Mouse (Mus musculus) adrenal gland, adult 8-10 months (tissue): ENCODE measurements around the gene Dnm3. TPM values are rescaled to one million over a fixed set of nuclear protein-coding genes. Genes with fewer than 3 reads are reported as not detected.
"Not testable (repeated sequence)": the region's sequence is repeated elsewhere in the genome, so short reads cannot be mapped to it uniquely, and the experiment has no call there.

Source experiments
- DNase-seq: peaks from one replicate; pipeline ENCODE4 v3.0.0; 2022
- total RNA-seq, 4 experiments: library from RNA; stranded (reverse); gene quantifications; 2 replicates each; pipeline ENCODE4 v1.2.4; 2022

The Dnm3 gene
- total RNA-seq, 4 experiments from 2014 or later: 13.8 to 48.5 (median 27.9) TPM

GRCm38 (mm10) chr1:162425930-162426478 lies 51.8 kb downstream of the Dnm3 start:
- DNase-seq: no peak

DNA sequence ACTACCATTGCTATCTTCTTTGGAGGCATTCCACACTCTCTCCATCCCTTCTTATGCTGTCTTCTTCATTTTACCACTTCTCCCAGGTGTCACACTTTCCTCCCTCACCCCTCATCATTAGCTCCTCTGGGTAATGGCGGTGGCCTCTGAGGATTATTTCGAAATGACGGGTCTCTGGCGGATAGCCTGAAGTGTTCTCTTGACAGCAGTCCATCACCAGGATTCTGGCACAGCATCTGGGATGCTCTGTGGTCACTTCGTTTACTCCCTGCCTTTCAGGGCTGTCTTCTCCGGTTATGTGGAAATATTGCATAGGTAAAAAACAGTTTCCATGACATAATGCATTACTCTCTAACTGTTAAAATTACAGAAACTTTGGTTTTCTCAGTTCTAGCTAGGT lies 55.0 kb downstream of the Dnm3 start:
- DNase-seq: no peak

DNA sequence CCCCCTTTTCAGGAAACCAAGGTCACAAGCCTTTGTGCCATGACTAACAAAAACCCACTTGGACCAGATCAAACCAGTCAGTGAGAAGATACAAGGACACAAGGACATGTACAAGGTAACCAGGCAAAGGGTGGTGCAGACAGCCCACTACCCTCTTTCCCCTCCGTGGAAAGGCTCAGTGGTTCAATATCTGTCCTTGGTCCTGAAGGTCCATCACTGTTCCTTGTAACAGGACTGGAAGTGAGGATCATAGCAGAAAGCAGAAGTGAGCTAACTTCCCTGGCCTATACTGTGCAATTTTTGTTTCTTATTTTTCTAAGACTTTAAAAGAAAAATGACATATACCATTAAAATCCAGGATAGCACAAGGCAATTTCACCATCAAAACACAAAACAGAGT lies 64.0 kb downstream of the Dnm3 start:
- DNase-seq: no peak

DNA sequence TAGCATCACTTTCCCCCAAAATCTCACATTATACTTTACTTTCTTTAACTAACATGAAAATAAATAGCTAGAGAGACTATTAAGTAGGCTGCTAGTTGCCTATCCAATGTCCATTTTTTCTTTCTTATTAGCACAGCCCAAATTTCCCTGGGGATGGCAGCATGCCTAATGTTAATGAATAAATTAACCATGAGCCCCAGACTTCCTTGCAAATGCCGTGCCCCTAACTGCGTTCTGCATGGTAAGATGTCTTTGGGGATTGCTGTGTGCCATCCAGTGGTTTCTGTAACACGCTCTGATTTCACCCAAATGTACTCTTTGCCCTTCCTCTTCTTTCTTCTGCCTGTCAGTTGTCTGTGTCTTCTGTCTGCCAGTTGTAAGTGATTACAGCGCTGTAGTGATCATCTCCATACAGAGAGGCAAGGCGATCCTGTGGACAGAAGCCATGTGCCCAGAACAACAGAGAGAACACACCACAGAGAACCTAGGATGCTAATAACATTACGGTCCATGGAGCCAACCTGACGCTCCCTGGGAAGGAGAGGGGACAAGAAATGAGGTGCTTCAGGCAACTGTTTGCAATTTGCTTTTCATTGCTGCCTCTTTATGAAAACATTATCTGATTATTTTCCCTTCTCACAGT lies 64.9 kb downstream of the Dnm3 start:
- no peak for DNase-seq

DNA sequence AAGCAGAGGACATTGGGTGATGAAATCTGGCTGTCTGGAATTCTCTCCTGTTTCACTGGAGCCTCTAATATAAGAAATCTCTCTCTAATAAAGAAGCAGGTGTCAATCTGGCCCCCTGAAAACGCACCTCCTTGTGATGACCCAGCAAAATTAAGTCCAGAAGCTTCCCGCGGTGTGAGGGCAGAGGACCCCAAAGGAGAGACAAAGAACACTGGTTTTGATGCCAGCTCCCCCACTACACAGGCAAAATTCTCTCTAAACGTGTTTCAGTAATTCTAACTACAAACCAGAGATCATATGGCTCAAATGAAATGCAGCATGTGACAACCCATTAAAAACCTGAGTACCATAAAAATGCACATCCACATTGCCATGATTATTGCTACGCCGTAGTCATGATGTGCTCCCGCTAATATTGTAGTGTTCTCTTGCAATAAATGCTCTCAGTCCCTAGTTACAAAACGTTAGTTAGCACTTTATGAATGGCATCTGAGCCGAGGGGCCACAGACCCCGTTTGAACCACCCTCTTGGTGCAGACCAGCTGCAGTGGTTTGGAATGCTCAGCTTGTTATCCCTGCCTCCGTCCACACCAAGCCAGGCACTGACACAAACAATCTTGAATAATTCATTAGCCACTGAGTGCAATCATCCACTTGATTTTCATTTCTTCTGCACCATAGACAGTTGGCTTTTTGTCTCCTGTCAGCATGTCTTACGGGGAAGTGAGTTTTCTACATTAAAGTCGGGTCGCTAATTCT lies 67.4 kb downstream of the Dnm3 start:
- DNase-seq: no peak

DNA sequence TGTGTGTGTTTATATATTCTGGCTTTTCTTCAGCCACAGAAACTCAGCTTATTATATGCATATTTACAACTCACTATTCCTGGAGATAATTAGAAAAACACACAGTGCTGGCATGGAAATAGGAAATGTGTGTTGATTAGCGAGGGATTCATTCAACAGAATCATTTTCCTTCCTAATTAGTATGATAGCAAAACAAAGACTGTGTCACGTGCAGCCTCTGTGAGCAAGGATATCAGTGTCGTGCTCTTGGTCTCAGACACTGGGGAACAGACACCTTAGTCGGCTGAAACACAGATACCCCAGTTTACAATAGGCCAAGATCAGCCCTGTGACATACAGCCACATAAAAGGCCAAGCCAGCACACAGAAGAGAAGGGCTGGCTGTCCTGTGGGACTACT lies 83.3 kb downstream of the Dnm3 start:
- no peak for DNase-seq

GRCm38 (mm10) chr1:162388442-162389165 lies 89.2 kb downstream of the Dnm3 start:
- no peak for DNase-seq

DNA sequence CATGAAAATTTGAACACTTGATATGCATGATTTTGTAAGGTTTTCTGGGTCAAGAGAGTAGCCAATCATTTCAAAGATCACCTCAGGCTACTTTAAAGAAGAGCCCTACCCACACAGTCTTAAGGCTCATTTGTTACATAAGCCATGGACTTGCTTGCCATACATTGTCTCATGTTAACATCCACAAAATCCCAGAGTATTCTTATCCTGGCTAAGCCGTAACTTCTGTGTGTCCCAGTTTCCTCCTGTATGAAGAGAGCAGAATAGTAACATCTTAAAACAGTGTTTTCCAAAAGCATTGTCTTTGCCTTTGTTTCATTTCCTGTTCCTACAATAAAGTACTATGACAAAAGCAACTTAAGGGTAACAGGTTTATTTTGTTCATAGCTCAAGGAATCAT lies 104.8 kb downstream of the Dnm3 start:
- not testable (repeated sequence) for DNase-seq

GRCm38 (mm10) chr1:162369726-162370125 lies 108.1 kb downstream of the Dnm3 start:
- DNase-seq: peak; percentile 65

GRCm38 (mm10) chr1:162361978-162362377 lies 115.9 kb downstream of the Dnm3 start:
- DNase-seq: no peak

DNA sequence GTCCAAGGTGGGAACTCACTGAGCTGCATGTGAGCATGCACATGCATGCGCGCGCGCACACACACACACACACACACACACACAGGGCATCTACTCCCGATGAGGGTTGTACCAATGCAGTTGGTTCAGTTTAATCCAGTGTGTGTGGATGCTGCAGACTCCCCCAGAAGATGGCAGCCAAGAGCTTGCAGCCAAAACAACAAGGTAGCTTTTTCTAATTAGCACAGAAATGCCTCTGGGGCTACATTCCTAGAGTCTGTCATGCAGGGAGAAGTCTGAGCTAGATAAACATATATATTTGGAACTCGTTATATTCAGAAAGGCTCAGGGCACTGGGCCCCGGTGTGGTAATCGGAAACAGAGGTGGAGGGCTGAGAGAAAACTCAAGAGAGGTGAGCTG lies 118.6 kb downstream of the Dnm3 start:
- DNase-seq: peak; percentile 23

GRCm38 (mm10) chr1:162358036-162358435 lies 119.8 kb downstream of the Dnm3 start:
- DNase-seq: peak; percentile 15

DNA sequence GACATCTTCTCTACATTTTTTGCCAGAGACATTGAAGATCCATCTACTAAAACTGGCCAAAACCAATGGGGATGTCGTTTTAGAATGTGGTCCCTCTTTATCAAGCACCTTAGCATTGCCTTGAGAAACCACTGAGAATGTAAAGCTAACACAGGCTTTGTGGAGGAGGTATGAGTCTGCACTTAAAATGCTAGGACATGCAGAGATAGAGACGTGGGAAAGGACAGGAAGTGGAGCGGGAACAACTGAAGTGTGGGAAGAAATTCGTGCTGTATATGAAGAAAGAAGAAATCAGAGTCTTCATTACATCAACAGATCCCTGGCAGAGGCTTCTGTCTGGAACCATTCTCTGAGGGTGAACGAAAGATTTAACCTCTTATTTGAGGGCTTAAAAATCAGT lies 121.4 kb downstream of the Dnm3 start:
- DNase-seq: no peak

DNA sequence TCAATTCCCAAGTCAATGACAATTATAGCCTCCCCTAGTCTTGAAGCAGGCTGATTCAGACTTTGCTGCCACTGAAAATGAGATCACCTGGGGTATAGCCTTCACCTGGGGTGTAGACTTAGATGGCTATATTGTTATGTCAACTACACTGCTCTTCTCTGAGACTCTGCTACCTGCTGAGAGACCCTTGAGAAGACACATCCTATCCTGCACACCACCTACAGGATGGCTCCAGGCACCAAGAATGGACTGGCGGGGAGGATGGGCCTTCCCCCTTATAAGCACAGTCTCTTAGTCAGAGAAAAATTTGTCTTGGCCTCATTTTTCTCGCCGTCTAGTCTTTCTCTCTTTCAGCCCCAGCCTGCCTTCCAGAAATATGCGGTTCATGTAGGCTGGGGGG lies 123.1 kb downstream of the Dnm3 start:
- DNase-seq: no peak

DNA sequence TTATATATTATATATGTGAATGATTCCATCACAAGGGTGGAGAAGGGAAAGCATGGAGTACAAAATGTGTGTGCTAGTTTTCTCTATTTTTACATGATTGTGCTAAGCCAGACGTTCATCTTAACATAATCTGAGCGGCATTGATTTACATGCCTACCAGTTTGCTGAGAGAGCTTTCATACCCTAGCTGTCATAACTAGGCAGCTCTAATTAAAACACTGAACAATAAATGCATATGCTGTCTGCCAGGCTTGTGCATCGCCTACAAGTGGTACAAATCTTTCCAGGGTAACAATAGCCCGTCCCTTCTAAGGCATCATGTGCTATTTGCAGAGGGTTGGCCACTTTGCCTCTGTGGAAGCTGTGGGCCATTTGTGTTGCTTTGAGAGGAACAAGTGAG lies 124.0 kb downstream of the Dnm3 start:
- DNase-seq: no peak

DNA sequence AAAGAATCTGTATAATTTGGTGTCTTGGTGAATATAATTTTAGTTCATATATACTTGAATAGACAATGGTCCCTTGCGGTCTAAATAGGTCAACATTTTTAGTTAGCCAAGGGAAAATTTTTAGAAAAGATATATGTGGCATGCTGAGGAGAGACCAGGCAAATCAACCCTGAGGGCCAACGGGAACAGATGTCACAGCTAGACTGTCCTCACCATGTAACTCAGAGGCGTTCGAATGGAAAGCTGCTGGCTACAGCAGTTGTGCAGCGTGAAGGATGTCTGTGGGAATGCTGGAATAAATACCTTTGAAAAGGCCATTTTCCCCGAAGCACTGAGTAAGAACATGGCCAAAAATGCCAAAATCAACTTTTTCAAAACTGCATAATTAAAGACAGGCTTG lies 128.5 kb downstream of the Dnm3 start:
- no peak for DNase-seq

- peak; percentile 18 for DNase-seq
Measured at GRCm38 (mm10) chr1:162346456-162347011, 131.3 kb downstream of the Dnm3 start.

GRCm38 (mm10) chr1:162337170-162337569 lies 140.7 kb downstream of the Dnm3 start:
- DNase-seq: no peak

DNA sequence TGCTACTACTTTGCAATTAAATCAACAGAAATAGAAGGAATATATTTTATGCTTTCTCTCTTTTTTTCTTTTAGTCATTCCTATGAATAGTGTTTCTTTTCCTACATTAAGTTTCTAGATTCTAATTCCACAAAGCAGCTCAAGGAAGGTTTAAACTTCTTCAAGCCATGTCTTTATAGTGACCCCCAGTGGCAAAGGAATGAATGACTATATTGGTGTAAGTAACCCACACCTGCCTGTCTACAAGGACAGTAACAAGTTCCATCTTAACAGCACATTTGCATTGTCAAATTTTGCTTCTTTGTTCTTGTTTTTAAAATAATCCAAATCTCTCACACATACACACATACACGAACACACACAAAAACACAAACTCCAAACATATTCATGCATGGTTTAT lies 141.2 kb downstream of the Dnm3 start:
- no peak for DNase-seq

DNA sequence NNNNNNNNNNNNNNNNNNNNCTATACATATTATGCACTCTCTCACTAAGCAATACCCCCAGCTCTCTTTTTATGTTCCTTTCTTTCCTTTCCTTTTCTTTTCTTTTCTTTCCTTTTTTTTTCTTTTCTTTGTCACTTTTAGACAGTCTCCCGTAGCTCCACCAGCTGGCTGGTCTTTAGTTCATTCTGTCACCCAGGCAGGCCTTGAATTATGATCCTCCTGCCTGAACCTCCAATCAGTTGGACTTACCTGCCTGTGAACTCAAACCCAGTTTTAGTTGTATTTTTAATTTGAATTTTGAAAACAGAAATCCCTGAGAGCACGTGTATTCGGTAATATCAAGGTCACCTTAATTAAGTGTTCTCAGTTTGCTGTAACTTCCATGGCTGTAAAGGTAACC lies 141.6 kb downstream of the Dnm3 start:
- DNase-seq: no peak

GRCm38 (mm10) chr1:162328673-162329072 lies 149.2 kb downstream of the Dnm3 start:
- DNase-seq: no peak

GRCm38 (mm10) chr1:162327631-162328030 lies 150.2 kb downstream of the Dnm3 start:
- DNase-seq: no peak

DNA sequence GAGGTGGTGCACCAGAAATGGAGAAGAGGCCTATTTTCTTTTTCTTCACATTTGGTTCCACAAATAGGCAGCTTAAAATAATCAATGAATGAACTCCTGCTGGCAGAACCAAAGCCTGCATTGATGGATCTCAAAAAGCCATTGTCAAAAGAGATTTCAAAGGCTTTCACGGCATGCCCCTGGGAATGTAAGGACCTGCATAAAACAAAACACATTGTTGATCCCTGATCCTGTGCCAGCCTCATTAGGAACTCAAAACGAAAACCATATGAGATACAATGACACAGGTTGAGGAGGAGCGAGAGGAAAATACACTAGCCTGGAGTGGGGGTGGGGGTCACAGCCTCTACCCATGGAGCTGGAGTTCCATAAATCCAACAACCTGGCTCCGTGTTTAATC lies 153.4 kb downstream of the Dnm3 start:
- no peak for DNase-seq
